Mouse (Mus musculus): ENCODE measurements around the gene Wdr31.

GRCm38 (mm10) chr4:62437871-62438270, 32.8 kb downstream of the Wdr31 start:
- TF ChIP-seq CTCF (IDR thresholded peaks at IDR 0.05; ENCODE audit: insufficient read depth, low read depth, low read length) (no peak), POLR2A (IDR thresholded peaks at IDR 0.05; ENCODE audit: insufficient read depth, low read depth, low read length) (no peak)
